ENCODE assay signal across 8 mouse cellular contexts in genomic region chr2:84648369-84648768, GRCm38 (mm10). TPM values are rescaled to one million over a fixed set of nuclear protein-coding genes. Genes with fewer than 3 reads are reported as not detected.
DNase-seq lines count a peak whose midpoint lies in the region; ATAC-seq and TF ChIP-seq lines count a peak whose summit lies in the region.

No protein-coding gene starts in this region.

- H3K4me2 ChIP-seq in kidney, embryonic 16.5 days (replicated peaks; ENCODE audit: low read depth, low read length), result peak overlapping the region; percentile 70
- H3K4me2 ChIP-seq in intestine, embryonic 15.5 days (replicated peaks), result peak overlapping the region; percentile 53
- peak overlapping the region; percentile 78 for H3K4me2 ChIP-seq in myocyte (ENCODE audit: low read depth)

- H3K4me1 ChIP-seq in kidney, embryonic 16.5 days (ENCODE audit: insufficient read depth, low read length), result peaks cover 19% of the 10 kb centered on the region
- peaks cover 23% of the 10 kb centered on the region for H3K4me1 ChIP-seq in embryonic facial prominence, embryonic 10.5 days
- 0 out of 2 replicates have a peak, but pooled peaks cover 6% of the 10 kb centered on the region for H3K4me1 ChIP-seq in intestine, embryonic 15.5 days (replicated peaks)

- peak overlapping the region; percentile 34; the same call in 1 of the 2 replicates for H3K27ac ChIP-seq in kidney, embryonic 16.5 days (ENCODE audit: low read length)
- peak overlapping the region; percentile 35; the same call in 1 of the 2 replicates for H3K27ac ChIP-seq in embryonic facial prominence, embryonic 10.5 days (replicated peaks)
- H3K27ac ChIP-seq in intestine, embryonic 15.5 days, result no peak overlapping the region

- peak overlapping the region; percentile 65 for H3K9ac ChIP-seq in kidney, embryonic 16.5 days (replicated peaks; ENCODE audit: low read length)
- peak overlapping the region; percentile 33 for H3K9ac ChIP-seq in intestine, embryonic 15.5 days

- H3K9me3 ChIP-seq in kidney, embryonic 16.5 days (ENCODE audit: low read length), result no peaks in the 10 kb centered on the region
- H3K9me3 ChIP-seq in embryonic facial prominence, embryonic 10.5 days, result no peaks in the 10 kb centered on the region
- no peaks in the 10 kb centered on the region for H3K9me3 ChIP-seq in intestine, embryonic 15.5 days

- H3K79me2 ChIP-seq in myocyte (ENCODE audit: control insufficient read depth, insufficient read depth), result peaks cover 69% of the 10 kb centered on the region

- no peak for DNase-seq in kidney, adult 8-10 months
- DNase-seq in embryonic facial prominence, embryonic 10.5 days (ENCODE audit: low spot score), result no peak
- DNase-seq in layer of hippocampus, postnatal 10 days (ENCODE audit: low spot score in 2 of 2), result no peak
- no peak for DNase-seq in testis, postnatal 14 days (ENCODE audit: low spot score)

- H3K4me3 ChIP-seq in kidney, embryonic 16.5 days (ENCODE audit: low read length), result peak overlapping the region; percentile 52
- H3K4me3 ChIP-seq in embryonic facial prominence, embryonic 10.5 days, result peak overlapping the region; percentile 83
- H3K4me3 ChIP-seq in intestine, embryonic 15.5 days (replicated peaks), result peak overlapping the region; percentile 33
- peak overlapping the region; percentile 82 for H3K4me3 ChIP-seq in myocyte

- H3K36me3 ChIP-seq in kidney, embryonic 16.5 days (ENCODE audit: insufficient read depth, low read length), result peaks cover 4% of the 10 kb centered on the region; the same call in 1 of the 2 replicates
- H3K36me3 ChIP-seq in embryonic facial prominence, embryonic 10.5 days (replicated peaks), result peaks cover 18% of the 10 kb centered on the region
- H3K36me3 ChIP-seq in intestine, embryonic 15.5 days, result no peaks in the 10 kb centered on the region
- H3K36me3 ChIP-seq in myocyte (ENCODE audit: control insufficient read depth, insufficient read depth), result no peaks in the 10 kb centered on the region

- no peak for ATAC-seq in kidney, embryonic 16.5 days (ENCODE audit: low FRiP score, low TSS enrichment)
- ATAC-seq in intestine, embryonic 15.5 days, result no peak
- no peak for ATAC-seq in megakaryocyte-erythroid progenitor cell, adult 5-6 weeks (replicated peaks; ENCODE audit: low FRiP score, low TSS enrichment, poor library complexity, severe bottlenecking)

- no peak for TF ChIP-seq POLR2A in myocyte (IDR thresholded peaks at IDR 0.05; ENCODE audit: insufficient read length, low read depth)

- no peaks in the 10 kb centered on the region for H3K27me3 ChIP-seq in kidney, embryonic 16.5 days (ENCODE audit: insufficient read depth, low read length)
- H3K27me3 ChIP-seq in embryonic facial prominence, embryonic 10.5 days (replicated peaks; ENCODE audit: low read depth, poor library complexity, severe bottlenecking), result no peaks in the 10 kb centered on the region
- H3K27me3 ChIP-seq in intestine, embryonic 15.5 days (replicated peaks), result no peaks in the 10 kb centered on the region
- H3K27me3 ChIP-seq in myocyte (ENCODE audit: control insufficient read depth, insufficient read depth, insufficient read length), result no peaks in the 10 kb centered on the region

- no peak overlapping the region for H3ac ChIP-seq in myocyte (ENCODE audit: control insufficient read depth, insufficient read length)

- 13% methylated on average over 6 of the region's 6 CpGs for WGBS in kidney, embryonic 16.5 days
- WGBS in embryonic facial prominence, embryonic 10.5 days, result 51% methylated on average over 6 of the region's 6 CpGs
- WGBS in intestine, embryonic 15.5 days, result 12% methylated on average over 6 of the region's 6 CpGs

TF ChIP-seq in myocyte, 11 proteins besides CTCF, POLR2A, EP300 and RAD21:
- TF ChIP-seq TCF3 (IDR thresholded peaks at IDR 0.05; ENCODE audit: insufficient read length, low read depth), result no peak
- TF ChIP-seq SRF (IDR thresholded peaks at IDR 0.05; ENCODE audit: control insufficient read depth, insufficient read length, low read depth), result no peak
- TF ChIP-seq CEBPB (IDR thresholded peaks at IDR 0.05; ENCODE audit: insufficient read depth, poor library complexity, severe bottlenecking), result no peak
- no peak for TF ChIP-seq E2F4 (IDR thresholded peaks at IDR 0.05; ENCODE audit: insufficient read depth)
- TF ChIP-seq POLR2AphosphoS2 (IDR thresholded peaks at IDR 0.05; ENCODE audit: insufficient read length, low read depth), result no peak
- TF ChIP-seq USF1 (IDR thresholded peaks at IDR 0.05; ENCODE audit: low read depth), result no peak
- no peak for TF ChIP-seq REST (IDR thresholded peaks at IDR 0.05; ENCODE audit: insufficient read depth, insufficient read length)
- TF ChIP-seq TCF12 (IDR thresholded peaks at IDR 0.05; ENCODE audit: insufficient read depth, poor library complexity, severe bottlenecking), result no peak
- no peak for TF ChIP-seq MAX (IDR thresholded peaks at IDR 0.05; ENCODE audit: low read depth)
- no peak for TF ChIP-seq MYOG (IDR thresholded peaks at IDR 0.05; ENCODE audit: control insufficient read depth in 1 of 3, insufficient read depth in 1 of 3, insufficient read length in 2 of 3, low read depth in 2 of 3)
- no peak for TF ChIP-seq MYOD1 (IDR thresholded peaks at IDR 0.05; ENCODE audit: control insufficient read depth in 1 of 3, insufficient read length in 2 of 3, low read depth in 2 of 3)

RNA-seq across cellular contexts. Expression of gene Ctnnd1, which starts 2.2 kb away (rescaled TPM):
- polyA plus RNA-seq in kidney, embryonic 16.5 days (2015; fragmentation: Nextera tagmentation; extraction: Ambion mirVana), result 55.7 and 59.3 TPM in 2 replicates
- polyA plus RNA-seq in embryonic facial prominence, embryonic 10.5 days (2016; fragmentation: Nextera tagmentation; extraction: Ambion mirVana), result 43.3 and 44.3 TPM in 2 replicates
- 60.7 and 64.4 TPM in 2 replicates for polyA plus RNA-seq in intestine, embryonic 15.5 days (2015; fragmentation: Nextera tagmentation; extraction: Ambion mirVana)
- polyA plus RNA-seq in myocyte (2012; fragmentation: generic; extraction: Trizol), result 64.6 TPM
- total RNA-seq in megakaryocyte-erythroid progenitor cell, adult 5-6 weeks (2014; fragmentation: Nextera tagmentation), result 24.2 and 27.2 TPM in 2 replicates
- total RNA-seq in megakaryocyte-erythroid progenitor cell, adult 5-6 weeks (2017), result 14.9 and 20.1 TPM in 2 replicates
- 10 to 100 TPM; 62.2 to 63.7 TPM for total RNA-seq in layer of hippocampus, postnatal 10 days (2021)

RNA-seq across cellular contexts. Expression of gene Btbd18, which starts 10.5 kb away (rescaled TPM):
- 0.14 and 0.22 TPM in 2 replicates for polyA plus RNA-seq in kidney, embryonic 16.5 days (2015; fragmentation: Nextera tagmentation; extraction: Ambion mirVana)
- polyA plus RNA-seq in embryonic facial prominence, embryonic 10.5 days (2016; fragmentation: Nextera tagmentation; extraction: Ambion mirVana), result 0.14 and 0.41 TPM in 2 replicates
- 0.05 and 0.06 TPM in 2 replicates for polyA plus RNA-seq in intestine, embryonic 15.5 days (2015; fragmentation: Nextera tagmentation; extraction: Ambion mirVana)
- polyA plus RNA-seq in myocyte (2012; fragmentation: generic; extraction: Trizol), result 0.01 TPM
- not detected in 2 replicates for total RNA-seq in megakaryocyte-erythroid progenitor cell, adult 5-6 weeks (2014; fragmentation: Nextera tagmentation)
- total RNA-seq in megakaryocyte-erythroid progenitor cell, adult 5-6 weeks (2017), result not detected in 2 replicates
- total RNA-seq in layer of hippocampus, postnatal 10 days (2021), result not detected

RNA-seq across cellular contexts. Expression of gene Selenoh, which starts 22.2 kb away (rescaled TPM):
- 304 and 332 TPM in 2 replicates for polyA plus RNA-seq in kidney, embryonic 16.5 days (2015; fragmentation: Nextera tagmentation; extraction: Ambion mirVana)
- 505 and 520 TPM in 2 replicates for polyA plus RNA-seq in embryonic facial prominence, embryonic 10.5 days (2016; fragmentation: Nextera tagmentation; extraction: Ambion mirVana)
- 225 and 234 TPM in 2 replicates for polyA plus RNA-seq in intestine, embryonic 15.5 days (2015; fragmentation: Nextera tagmentation; extraction: Ambion mirVana)
- 129 TPM for polyA plus RNA-seq in myocyte (2012; fragmentation: generic; extraction: Trizol)
- 164 and 169 TPM in 2 replicates for total RNA-seq in megakaryocyte-erythroid progenitor cell, adult 5-6 weeks (2014; fragmentation: Nextera tagmentation)
- 70.6 and 79.2 TPM in 2 replicates for total RNA-seq in megakaryocyte-erythroid progenitor cell, adult 5-6 weeks (2017)
- 10 to 100 TPM; 58.8 to 67.6 TPM for total RNA-seq in layer of hippocampus, postnatal 10 days (2021)

RNA-seq across cellular contexts. Expression of gene Gm28635, which starts 29.5 kb away (rescaled TPM):
- polyA plus RNA-seq in kidney, embryonic 16.5 days (2015; fragmentation: Nextera tagmentation; extraction: Ambion mirVana), result not detected in 2 replicates
- polyA plus RNA-seq in embryonic facial prominence, embryonic 10.5 days (2016; fragmentation: Nextera tagmentation; extraction: Ambion mirVana), result not detected in 2 replicates
- not detected in 2 replicates for polyA plus RNA-seq in intestine, embryonic 15.5 days (2015; fragmentation: Nextera tagmentation; extraction: Ambion mirVana)
- polyA plus RNA-seq in myocyte (2012; fragmentation: generic; extraction: Trizol), result not detected
- 0.82 TPM in 1 of 2 replicates, not detected in the other for total RNA-seq in megakaryocyte-erythroid progenitor cell, adult 5-6 weeks (2014; fragmentation: Nextera tagmentation)
- total RNA-seq in megakaryocyte-erythroid progenitor cell, adult 5-6 weeks (2017), result not detected in 2 replicates
- total RNA-seq in layer of hippocampus, postnatal 10 days (2021), result 1 to 10 TPM; 4.1 to 4.8 TPM

RNA-seq across cellular contexts. Expression of gene Med19, which starts 29.8 kb away (rescaled TPM):
- polyA plus RNA-seq in kidney, embryonic 16.5 days (2015; fragmentation: Nextera tagmentation; extraction: Ambion mirVana), result 39.2 and 42.6 TPM in 2 replicates
- 45.3 and 46.4 TPM in 2 replicates for polyA plus RNA-seq in embryonic facial prominence, embryonic 10.5 days (2016; fragmentation: Nextera tagmentation; extraction: Ambion mirVana)
- 32.5 and 34.7 TPM in 2 replicates for polyA plus RNA-seq in intestine, embryonic 15.5 days (2015; fragmentation: Nextera tagmentation; extraction: Ambion mirVana)
- 20.3 TPM for polyA plus RNA-seq in myocyte (2012; fragmentation: generic; extraction: Trizol)
- total RNA-seq in megakaryocyte-erythroid progenitor cell, adult 5-6 weeks (2014; fragmentation: Nextera tagmentation), result 29.3 and 38.1 TPM in 2 replicates
- total RNA-seq in megakaryocyte-erythroid progenitor cell, adult 5-6 weeks (2017), result 26.8 and 30.1 TPM in 2 replicates
- total RNA-seq in layer of hippocampus, postnatal 10 days (2021), result 10 to 100 TPM; 33.0 to 38.8 TPM

Comparison
In these comparisons a context has a peak if more than half of its experiments do, and no peak if none do; other contexts are left out.
1. H3K4me3 ChIP-seq: peak in every context shown above with its lines; median percentile 83 in embryonic facial prominence, embryonic 10.5 days; 82 in myocyte; 52 in kidney, embryonic 16.5 days; 33 in intestine, embryonic 15.5 days.